Mouse (Mus musculus) kidney, adult 8-10 months (tissue): ENCODE results near the gene Lrrk1.

Experiments
- DNase-seq, 2 experiments: peaks; one replicate each; pipeline ENCODE4 v3.0.0; 2022

Gene Lrrk1

GRCm38 (mm10) chr7:66376560-66376959 lies 11.6 kb downstream of the Lrrk1 start:
- no peak for DNase-seq

GRCm38 (mm10) chr7:66375736-66376135 lies 12.4 kb downstream of the Lrrk1 start:
- no peak for DNase-seq

- no peak for DNase-seq
Measured at GRCm38 (mm10) chr7:66373391-66373790, 14.8 kb downstream of the Lrrk1 start.

GRCm38 (mm10) chr7:66370970-66371369 lies 17.2 kb downstream of the Lrrk1 start:
- no peak for DNase-seq

- no peak for DNase-seq
Measured at GRCm38 (mm10) chr7:66369934-66370445, 18.2 kb downstream of the Lrrk1 start.

GRCm38 (mm10) chr7:66369071-66369933 lies 18.8 kb downstream of the Lrrk1 start:
- DNase-seq = no peak

GRCm38 (mm10) chr7:66365904-66366303 lies 22.2 kb downstream of the Lrrk1 start, which contains the start of gene Gm10974:
TSS of gene Gm10974 (plus strand) at chr7:66365905.
- peak in 1 of 2 experiments; percentile 41 for DNase-seq

- no peak for DNase-seq
Measured at GRCm38 (mm10) chr7:66365411-66365810, 22.7 kb downstream of the Lrrk1 start.

- DNase-seq = no peak
Measured at GRCm38 (mm10) chr7:66364491-66364890, 23.7 kb downstream of the Lrrk1 start.

GRCm38 (mm10) chr7:66359044-66359443 lies 29.1 kb downstream of the Lrrk1 start:
- no peak for DNase-seq

GRCm38 (mm10) chr7:66358461-66358860 lies 29.7 kb downstream of the Lrrk1 start:
- DNase-seq = no peak

GRCm38 (mm10) chr7:66355791-66356522 lies 32.2 kb downstream of the Lrrk1 start:
- no peak for DNase-seq

GRCm38 (mm10) chr7:66354911-66355310 lies 33.2 kb downstream of the Lrrk1 start:
- no peak for DNase-seq

- no peak for DNase-seq
Measured at GRCm38 (mm10) chr7:66351074-66351473, 37.1 kb downstream of the Lrrk1 start.

- no peak for DNase-seq
Measured at GRCm38 (mm10) chr7:66349670-66350069, 38.5 kb downstream of the Lrrk1 start.

- no peak for DNase-seq
Measured at GRCm38 (mm10) chr7:66348588-66348987, 39.6 kb downstream of the Lrrk1 start.

- no peak for DNase-seq
Measured at GRCm38 (mm10) chr7:66346959-66347663, 41.0 kb downstream of the Lrrk1 start.

GRCm38 (mm10) chr7:66343307-66343706 lies 44.8 kb downstream of the Lrrk1 start:
- no peak for DNase-seq

GRCm38 (mm10) chr7:66342831-66343230 lies 45.3 kb downstream of the Lrrk1 start:
- DNase-seq = no peak

GRCm38 (mm10) chr7:66342323-66342722 lies 45.8 kb downstream of the Lrrk1 start:
- DNase-seq = peak; percentile 40 to 74

- DNase-seq = no peak
Measured at GRCm38 (mm10) chr7:66340044-66340443, 48.1 kb downstream of the Lrrk1 start.

GRCm38 (mm10) chr7:66339625-66340024 lies 48.5 kb downstream of the Lrrk1 start:
- no peak for DNase-seq

- no peak for DNase-seq
Measured at GRCm38 (mm10) chr7:66336955-66337354, 51.2 kb downstream of the Lrrk1 start.
